ENCODE assay signal across 13 mouse cellular contexts in the genomic region with DNA sequence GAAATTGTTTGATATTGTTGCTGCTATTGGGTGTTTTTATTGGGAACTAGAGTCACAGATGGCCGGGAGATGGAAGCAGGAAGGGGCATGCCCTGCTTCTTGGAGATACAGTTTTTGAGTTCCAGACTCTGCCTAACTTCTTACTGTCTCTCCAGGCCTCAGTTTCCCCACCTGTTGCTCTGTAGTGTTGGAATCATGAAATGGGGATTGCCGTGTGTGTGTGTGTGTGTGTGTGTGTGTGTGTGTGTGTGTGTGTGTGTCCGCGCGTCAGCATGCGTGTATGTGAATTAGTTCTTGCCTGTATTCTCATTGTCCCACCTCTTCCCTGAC. TPM values are rescaled to one million over a fixed set of nuclear protein-coding genes. Genes with fewer than 3 reads are reported as not detected.
A peak's percentile ranks its signal among the peaks of the same experiment; 100 is the strongest.
DNase-seq lines count a peak whose midpoint lies in the region; ATAC-seq and TF ChIP-seq lines count a peak whose summit lies in the region.
"Had no signal": no experiment of that assay in that cellular context is flagged by ENCODE, and none has a peak within 500 bp of the region (broad histone marks: within the 10 kb centered on the region; RNA-seq: fewer than 3 reads in every experiment).

No protein-coding gene starts in this region.

- no peak for TF ChIP-seq CTCF in thymus, adult 2 months (IDR thresholded peaks at IDR 0.05; ENCODE audit: borderline replicate concordance, control insufficient read depth, extremely low read depth, insufficient read depth, low read length, poor library complexity)

- peak overlapping the region; percentile 75 for H3K4me3 ChIP-seq in heart, embryonic 15.5 days
- peak overlapping the region; percentile 55 for H3K4me3 ChIP-seq in thymus, adult 2 months (ENCODE audit: control insufficient read depth, insufficient read depth, low read length)
- H3K4me3 ChIP-seq in hindbrain, embryonic 16.5 days (ENCODE audit: low read length), result peak overlapping the region; percentile 71

- H3K4me2 ChIP-seq in heart, embryonic 15.5 days, result peak overlapping the region; percentile 99
- no peak overlapping the region; the same call in 1 of the 2 replicates for H3K4me2 ChIP-seq in hindbrain, embryonic 16.5 days (ENCODE audit: low read length)

- 34% methylated on average over 6 of the region's 6 CpGs for WGBS in heart, embryonic 15.5 days
- 44% methylated on average over 6 of the region's 6 CpGs for WGBS in thymus, adult 2 months
- 32% methylated on average over 6 of the region's 6 CpGs for WGBS in hindbrain, embryonic 16.5 days

- TF ChIP-seq POLR2A in thymus, adult 2 months (IDR thresholded peaks at IDR 0.05; ENCODE audit: control insufficient read depth, extremely low read depth, insufficient read depth, low read length, poor library complexity), result no peak

- H3K9ac ChIP-seq in heart, embryonic 15.5 days, result no peak overlapping the region
- H3K9ac ChIP-seq in hindbrain, embryonic 16.5 days (ENCODE audit: low read depth, low read length), result no peak overlapping the region
- H3K9ac ChIP-seq: stomach, embryonic 15.5 days had no signal

- H3K9me3 ChIP-seq in heart, embryonic 15.5 days (replicated peaks), result no peaks in the 10 kb centered on the region
- no peaks in the 10 kb centered on the region for H3K9me3 ChIP-seq in hindbrain, embryonic 16.5 days (ENCODE audit: control insufficient read depth, low read length)
- H3K9me3 ChIP-seq: stomach, embryonic 15.5 days had no signal

- no peak for DNase-seq in heart, postnatal 4 days
- no peak for DNase-seq in thymus, adult 2 months
- no peak for DNase-seq in thymus, postnatal 0 days (ENCODE audit: low spot score)
- DNase-seq in urinary bladder, postnatal 10 days (ENCODE audit: low spot score), result no peak
- DNase-seq in thymus, postnatal 4 days, result no peak
- no peak for DNase-seq in thymus, postnatal 14 days
- DNase-seq: embryo, embryonic 11 days; gastrocnemius, postnatal 36 days; kidney, postnatal 14 days; left cerebral cortex, postnatal 4 days had no signal

- 0 out of 2 replicates have a peak, but pooled peaks cover under 1% of the 10 kb centered on the region for H3K36me3 ChIP-seq in heart, embryonic 15.5 days
- H3K36me3 ChIP-seq in thymus, adult 2 months (ENCODE audit: control insufficient read depth, insufficient read depth, low read length), result no peaks in the 10 kb centered on the region
- no peaks in the 10 kb centered on the region for H3K36me3 ChIP-seq in hindbrain, embryonic 16.5 days (ENCODE audit: control insufficient read depth, insufficient read depth, low read length)
- H3K36me3 ChIP-seq: stomach, embryonic 15.5 days had no signal

- H3K4me1 ChIP-seq in heart, embryonic 15.5 days (replicated peaks), result peaks cover 49% of the 10 kb centered on the region
- peaks cover 26% of the 10 kb centered on the region for H3K4me1 ChIP-seq in thymus, adult 2 months (replicated peaks; ENCODE audit: control insufficient read depth, insufficient read depth, low read length)
- peaks cover 36% of the 10 kb centered on the region for H3K4me1 ChIP-seq in hindbrain, embryonic 16.5 days (ENCODE audit: control insufficient read depth, insufficient read depth, low read depth, low read length)

- no peak for ATAC-seq in heart, embryonic 15.5 days (replicated peaks; ENCODE audit: insufficient number of reproducible peaks, insufficient read depth, low FRiP score, low read depth)
- ATAC-seq in hindbrain, embryonic 16.5 days, result no peak

- H3K27ac ChIP-seq in heart, embryonic 15.5 days, result no peak overlapping the region
- H3K27ac ChIP-seq in thymus, adult 2 months (ENCODE audit: control insufficient read depth, insufficient read depth, low read length), result no peak overlapping the region
- no peak overlapping the region for H3K27ac ChIP-seq in hindbrain, embryonic 16.5 days (ENCODE audit: low read depth, low read length)
- H3K27ac ChIP-seq: stomach, embryonic 15.5 days had no signal

- peaks cover 60% of the 10 kb centered on the region for H3K27me3 ChIP-seq in heart, embryonic 15.5 days
- H3K27me3 ChIP-seq in thymus, adult 2 months (ENCODE audit: control insufficient read depth, insufficient read depth, low read length), result peaks cover 13% of the 10 kb centered on the region
- peaks cover 59% of the 10 kb centered on the region for H3K27me3 ChIP-seq in hindbrain, embryonic 16.5 days (replicated peaks; ENCODE audit: control insufficient read depth, insufficient read depth, low read length)

RNA-seq across cellular contexts. Expression of a gene that starts 4.1 kb away (rescaled TPM):
- 1.5 and 1.6 TPM in 2 replicates for polyA plus RNA-seq in heart, embryonic 15.5 days (2015; fragmentation: Nextera tagmentation; extraction: Ambion mirVana)
- total RNA-seq in heart, postnatal 4 days (2021), result 1 to 10 TPM; 1.2 to 1.5 TPM
- 73.0 and 79.2 TPM in 2 replicates for polyA plus RNA-seq in thymus, adult 2 months (2012; rRNA removed)
- polyA plus RNA-seq in thymus, postnatal 0 days (2015; fragmentation: Nextera tagmentation; extraction: Ambion mirVana), result 8.7 and 10.7 TPM in 2 replicates
- 1.4 and 1.8 TPM in 2 replicates for polyA plus RNA-seq in hindbrain, embryonic 16.5 days (2015; fragmentation: Nextera tagmentation; extraction: Ambion mirVana)

RNA-seq across cellular contexts. Expression of a gene that starts 9.4 kb away (rescaled TPM):
- 42.1 and 45.1 TPM in 2 replicates for polyA plus RNA-seq in heart, embryonic 15.5 days (2015; fragmentation: Nextera tagmentation; extraction: Ambion mirVana)
- total RNA-seq in heart, postnatal 4 days (2021), result 10 to 100 TPM; 23.3 to 23.8 TPM
- polyA plus RNA-seq in thymus, adult 2 months (2012; rRNA removed), result 20.7 and 25.0 TPM in 2 replicates
- polyA plus RNA-seq in thymus, postnatal 0 days (2015; fragmentation: Nextera tagmentation; extraction: Ambion mirVana), result 33.2 and 33.3 TPM in 2 replicates
- polyA plus RNA-seq in hindbrain, embryonic 16.5 days (2015; fragmentation: Nextera tagmentation; extraction: Ambion mirVana), result 83.2 and 91.0 TPM in 2 replicates
